Mouse (Mus musculus) hindbrain, postnatal 0 days (tissue): Measurements from ENCODE around the gene Exosc9. TPM values are rescaled to one million over a fixed set of nuclear protein-coding genes. Genes with fewer than 3 reads are reported as not detected.
A peak's percentile ranks its signal among the peaks of the same experiment; 100 is the strongest.

Source experiments
- ATAC-seq: fragments of 200-750 bp; cut with Nextera tagmentation; 2 replicates; pipeline ENCODE4 v1.8.0; 2017; ENCODE audit warnings: mild to moderate bottlenecking, moderate TSS enrichment, moderate library complexity
- DNase-seq: peaks from one replicate; pipeline ENCODE4 v3.0.0-alpha.2; 2015; ENCODE audit warnings: low spot score
- H3K27ac ChIP-seq: fragments of 300-500 bp; sonication (generic); 2 replicates; pipeline ENCODE4 v1.5.1; 2014; ENCODE audit warnings: mild to moderate bottlenecking
- H3K27me3 ChIP-seq: fragments of 300-500 bp; sonication (generic); 2 replicates; pipeline ENCODE4 v1.6.1; 2014; ENCODE audit warnings: low read length, mixed read lengths; ENCODE audit not compliant: insufficient read depth
- H3K36me3 ChIP-seq: fragments of 300-500 bp; sonication (generic); 2 replicates; pipeline ENCODE4 v1.6.1; 2014; ENCODE audit warnings: low read length, mixed read lengths; ENCODE audit not compliant: insufficient read depth
- H3K4me1 ChIP-seq: fragments of 300-500 bp; sonication (generic); 2 replicates; pipeline ENCODE4 v1.6.1; 2014; ENCODE audit warnings: antibody characterized with exemption, low read length, mixed read lengths; ENCODE audit not compliant: insufficient read depth
- H3K4me2 ChIP-seq: fragments of 300-500 bp; sonication (generic); 2 replicates; pipeline ENCODE4 v1.6.1; 2014; ENCODE audit warnings: low read depth, mild to moderate bottlenecking, low read length, moderate library complexity, mixed read lengths
- H3K4me3 ChIP-seq: fragments of 300-500 bp; sonication (generic); 2 replicates; pipeline ENCODE4 v1.5.1; 2014; ENCODE audit warnings: low read length
- H3K9ac ChIP-seq: fragments of 300-500 bp; sonication (generic); replicated peaks from 2 replicates; pipeline ENCODE4 v1.6.1; 2014; ENCODE audit warnings: mild to moderate bottlenecking, low read length, moderate library complexity, mixed read lengths
- H3K9me3 ChIP-seq: fragments of 300-500 bp; sonication (generic); 2 replicates; pipeline ENCODE4 v1.6.1; 2016; ENCODE audit warnings: low read length, mixed read lengths
- CTCF ChIP-seq: IDR thresholded peaks from 2 replicates; pipeline ENCODE4 v1.5.1; 2016; ENCODE audit warnings: antibody characterized with exemption, control low read depth, low read depth
- WGBS: fragments of 180-500 bp; shearing (Covaris S2); extraction: QIAGEN DNeasy Blood & Tissue Kit; methylation state at CpG from one replicate; pipeline ENCODE4 v1.1.7; 2014; 5-methylcytosine and 5-hydroxymethylcytosine counted together
- polyA plus RNA-seq: library from polyadenylated mRNA; unstranded; fragments of >200 nt; fragmentation: Nextera tagmentation; extraction: Ambion mirVana; gene quantifications from 2 replicates; pipeline ENCODE4 v1.2.1, GENCODE M21; 2015
- total RNA-seq: library from RNA; depleted of rRNA; stranded (reverse); fragments of >200 nt; gene quantifications from 2 replicates; pipeline ENCODE4 v1.2.3, GENCODE M21; 2014; rRNA removed

The Exosc9 gene
- total RNA-seq: 34.9 and 37.2 TPM in 2 replicates
- 68.2 and 70.5 TPM in 2 replicates for polyA plus RNA-seq

DNA sequence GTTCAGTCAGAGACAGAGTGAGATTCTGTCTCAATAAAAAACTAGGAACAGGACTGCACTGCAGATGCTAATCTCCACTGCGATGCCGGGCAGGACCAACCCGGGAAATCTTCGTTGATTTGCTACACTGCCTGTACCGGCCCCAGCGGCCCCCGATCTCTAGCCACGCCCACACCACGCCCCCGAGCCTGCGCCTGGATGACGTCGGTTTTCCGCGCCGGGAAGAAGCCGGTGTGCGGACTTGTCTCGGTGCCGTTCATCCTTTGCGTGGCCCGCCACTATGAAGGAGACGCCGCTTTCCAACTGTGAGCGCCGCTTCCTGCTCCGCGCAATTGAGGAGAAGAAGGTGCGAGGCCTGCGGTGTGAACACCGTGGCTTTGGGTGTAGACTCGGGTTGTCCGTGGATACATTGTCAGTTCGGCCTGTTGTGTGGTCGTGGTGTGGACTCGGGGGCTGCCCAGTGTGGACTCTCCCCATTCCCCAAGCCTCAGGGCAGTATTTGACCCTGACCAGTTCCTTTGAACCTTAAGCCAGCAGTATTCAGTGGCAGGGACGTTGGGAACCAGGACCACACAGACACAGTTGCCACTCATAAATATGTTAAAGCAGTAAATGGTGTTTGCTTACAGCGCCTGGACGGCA is at the start of gene Exosc9:
Gene Exosc9, plus strand, starts transcription at position 201 of the 642 bp plus-strand sequence.
- ATAC-seq: peak; percentile 95
- Histone ChIP-seq H3K27ac (peak within 1 kb of the TSS; percentile 75), H3K4me3 (peak within 1 kb of the TSS; percentile 55), H3K9ac (peak within 1 kb of the TSS; percentile 51), H3K9me3 (no peaks in the 10 kb centered on the region), H3K4me1 (peaks cover 5% of the 10 kb centered on the region; the same call in 1 of the 2 replicates), H3K4me2 (peak within 1 kb of the TSS; percentile 66), H3K27me3 (no peaks in the 10 kb centered on the region), H3K36me3 (peaks cover 21% of the 10 kb centered on the region)
- peak; percentile 95 for DNase-seq
- TF ChIP-seq CTCF: no peak
- WGBS: under 1% methylated on average over 39 of the region's 39 CpGs

DNA sequence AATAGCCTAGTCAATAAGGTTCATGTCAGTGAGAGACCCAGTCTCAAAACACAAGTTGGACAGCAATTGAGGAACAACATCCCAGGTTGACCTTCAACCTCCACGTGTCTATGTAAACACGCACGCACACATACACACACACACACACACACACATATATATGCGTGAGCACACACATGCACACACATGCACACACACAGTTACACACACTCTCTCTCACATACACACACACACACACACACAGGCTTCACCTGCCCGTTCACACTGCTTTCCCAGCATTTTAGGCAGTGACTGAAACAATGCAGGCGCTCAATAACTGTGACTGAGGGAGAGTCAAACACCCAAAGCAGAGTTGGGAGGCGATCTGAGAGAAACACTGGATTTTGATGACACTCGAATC is 47.1 kb upstream of the Exosc9 start:
- H3K27me3 ChIP-seq: no peaks in the 10 kb centered on the region
- H3K9ac ChIP-seq: no peak overlapping the region
- H3K4me2 ChIP-seq: no peak overlapping the region
- 77% methylated on average over 8 of the region's 8 CpGs for WGBS
- DNase-seq (no peak), ATAC-seq (no peak)
- H3K36me3 ChIP-seq: no peaks in the 10 kb centered on the region
- H3K4me1 ChIP-seq: no peaks in the 10 kb centered on the region; the same call in 1 of the 2 replicates
- TF ChIP-seq CTCF: no peak
- no peak overlapping the region for H3K27ac ChIP-seq
- H3K4me3 ChIP-seq: no peak overlapping the region
- no peaks in the 10 kb centered on the region for H3K9me3 ChIP-seq

DNA sequence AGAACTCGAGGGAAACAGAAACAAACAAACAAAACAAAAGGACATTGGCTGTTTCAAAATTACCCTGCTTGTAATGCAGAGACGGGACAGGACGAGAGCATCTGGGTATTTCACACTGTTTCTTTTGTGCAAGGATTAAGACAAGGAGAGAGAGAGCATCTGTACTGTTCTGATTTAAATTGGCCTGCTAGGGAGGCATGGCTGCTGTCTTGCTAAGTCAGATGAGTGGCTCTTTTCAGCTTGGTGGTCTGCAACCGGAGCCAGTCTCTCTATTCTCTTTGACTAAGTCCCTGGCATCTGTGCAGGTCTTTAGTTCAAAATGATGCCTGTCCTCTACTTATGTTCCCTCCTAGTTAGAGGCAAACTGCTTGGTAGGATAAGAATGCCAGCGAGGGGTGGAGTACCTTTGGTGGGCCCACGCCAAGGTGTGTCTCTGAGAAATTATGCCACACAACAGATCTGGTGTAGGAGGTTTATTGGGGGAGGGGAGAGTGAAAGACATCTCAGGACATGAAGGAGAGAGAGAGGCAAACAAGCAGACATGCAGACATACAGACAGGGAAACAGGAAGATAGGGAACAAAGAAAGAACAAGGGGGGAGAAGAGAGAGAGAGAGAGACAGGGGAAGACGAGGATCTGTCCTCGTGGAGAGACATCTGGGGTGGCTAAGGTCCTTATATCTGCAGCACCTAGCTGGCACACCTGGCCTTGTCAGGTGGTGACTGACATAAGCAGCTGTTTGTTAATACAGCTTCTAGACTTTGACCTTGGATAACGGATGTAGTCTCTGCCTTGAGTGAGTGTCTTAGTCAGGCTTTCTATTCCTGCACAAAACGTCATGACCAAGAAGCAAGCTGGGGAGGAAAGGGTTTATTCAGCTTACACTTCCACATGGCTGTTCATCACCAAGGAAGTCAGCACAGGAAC is 46.3 kb upstream of the Exosc9 start:
- ATAC-seq (peak; percentile 43; the same call in 1 of the 2 replicates), DNase-seq (no peak)
- no peaks in the 10 kb centered on the region for H3K36me3 ChIP-seq
- no peaks in the 10 kb centered on the region for H3K9me3 ChIP-seq
- no peak overlapping the region for H3K27ac ChIP-seq
- WGBS: 49% methylated on average over 10 of the region's 10 CpGs
- H3K4me1 ChIP-seq: no peaks in the 10 kb centered on the region; the same call in 1 of the 2 replicates
- H3K9ac ChIP-seq: no peak overlapping the region
- no peak for TF ChIP-seq CTCF
- no peak overlapping the region for H3K4me2 ChIP-seq
- no peaks in the 10 kb centered on the region for H3K27me3 ChIP-seq
- H3K4me3 ChIP-seq: no peak overlapping the region

DNA sequence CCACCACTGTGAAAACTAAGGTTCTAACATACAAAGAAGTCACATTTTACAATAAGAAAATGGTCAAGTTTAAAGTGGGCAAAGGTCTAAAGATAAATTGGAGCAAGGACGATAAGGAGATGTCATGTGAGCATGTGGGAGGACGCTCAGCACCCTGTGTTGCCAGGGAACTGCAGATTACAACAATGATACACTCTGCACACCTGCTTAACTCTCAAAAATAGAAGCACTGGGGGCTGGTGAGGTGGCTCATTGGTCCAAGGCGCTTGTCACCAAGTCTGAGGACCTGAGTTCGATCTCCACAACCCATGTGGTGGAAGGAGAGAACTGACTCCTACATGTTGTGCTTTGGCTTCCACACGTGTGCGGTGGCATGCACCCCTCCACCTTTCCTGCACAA is 40.9 kb upstream of the Exosc9 start:
- Histone ChIP-seq H3K27me3 (no peaks in the 10 kb centered on the region), H3K36me3 (no peaks in the 10 kb centered on the region), H3K9ac (no peak overlapping the region), H3K9me3 (no peaks in the 10 kb centered on the region), H3K4me1 (no peaks in the 10 kb centered on the region; the same call in 1 of the 2 replicates), H3K4me3 (no peak overlapping the region), H3K4me2 (no peak overlapping the region), H3K27ac (no peak overlapping the region)
- no peak for ATAC-seq
- no peak for TF ChIP-seq CTCF
- no peak for DNase-seq
- 87% methylated on average over 6 of the region's 6 CpGs for WGBS

DNA sequence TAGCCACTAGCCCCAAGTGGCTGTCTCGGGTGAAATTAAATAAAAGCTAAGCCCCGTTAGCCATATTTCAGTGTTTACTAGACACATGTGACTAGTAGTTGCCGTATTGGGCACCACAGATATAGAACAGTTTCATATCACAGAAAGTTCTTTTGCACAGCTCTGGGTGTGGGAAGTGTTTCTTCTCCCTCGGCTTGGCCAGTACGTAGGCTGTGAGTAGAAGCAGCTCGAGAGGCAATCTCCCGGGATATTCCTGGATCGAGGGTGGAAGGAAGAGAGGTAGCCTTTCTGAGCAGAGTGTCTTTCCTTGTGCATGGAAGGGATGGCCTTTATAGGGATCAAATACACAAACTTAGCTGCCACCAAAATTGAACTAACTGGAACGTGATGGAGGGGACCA is 36.2 kb upstream of the Exosc9 start:
- Histone ChIP-seq H3K4me2 (no peak overlapping the region), H3K9ac (no peak overlapping the region), H3K4me3 (no peak overlapping the region), H3K4me1 (peaks cover 4% of the 10 kb centered on the region; the same call in 1 of the 2 replicates), H3K36me3 (no peaks in the 10 kb centered on the region), H3K9me3 (no peaks in the 10 kb centered on the region), H3K27ac (no peak overlapping the region), H3K27me3 (0 out of 2 replicates have a peak, but pooled peaks cover 6% of the 10 kb centered on the region)
- 89% methylated on average over 9 of the region's 9 CpGs for WGBS
- no peak for TF ChIP-seq CTCF
- ATAC-seq (no peak), DNase-seq (no peak)

DNA sequence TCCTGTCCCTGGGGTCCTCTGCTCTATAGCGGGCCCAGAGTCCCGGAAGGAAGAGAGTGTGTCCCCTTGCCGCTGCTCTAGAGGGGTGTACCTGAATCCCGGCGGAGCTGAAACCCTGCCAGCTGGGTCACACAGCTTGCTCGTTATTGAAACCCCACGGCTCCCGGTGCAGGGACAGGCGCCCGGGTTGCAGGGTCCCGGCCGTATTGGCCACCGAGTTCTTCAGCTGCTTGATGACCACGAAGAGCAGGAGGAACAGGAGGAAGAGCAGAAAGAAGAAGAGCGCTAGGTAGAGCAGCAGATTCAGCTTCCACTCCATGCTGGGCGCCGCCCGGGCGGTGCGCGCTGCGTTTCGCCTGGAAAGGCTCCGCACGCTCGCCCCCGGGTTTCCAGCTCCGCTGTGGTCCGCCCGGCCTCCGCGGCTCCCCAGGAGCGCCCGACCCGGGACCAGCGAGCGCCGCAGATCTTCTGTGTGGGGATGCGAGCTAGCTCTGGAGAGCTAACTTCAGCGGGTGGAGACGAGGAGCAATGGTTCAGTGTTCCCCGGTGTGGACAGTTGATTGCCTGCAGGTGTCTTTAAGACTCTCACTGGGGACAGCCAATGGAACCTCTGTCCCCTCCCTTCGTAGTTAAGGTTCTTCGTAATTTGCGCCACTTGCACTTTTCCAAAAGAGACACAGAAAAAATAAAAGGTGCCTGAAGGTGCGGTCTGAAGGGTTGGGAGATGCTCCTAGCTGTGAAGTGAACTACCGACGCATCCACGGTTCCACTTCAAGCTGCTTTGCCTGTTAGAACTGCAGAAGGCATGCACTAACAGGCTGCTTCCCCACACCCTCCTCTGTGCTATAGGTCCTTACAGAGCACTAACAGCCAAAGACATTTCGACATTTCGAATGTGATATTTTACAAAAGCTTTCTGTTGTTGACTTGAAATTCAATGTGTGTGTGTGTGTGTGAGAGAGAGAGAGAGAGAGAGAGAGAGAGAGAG is 31.0 kb upstream of the Exosc9 start, which contains the start of gene Gm11549:
Gene Gm11549, minus strand, starts transcription at position 741 of the 988 bp plus-strand sequence.
- Histone ChIP-seq H3K9ac (peak within 1 kb of the TSS; percentile 48), H3K4me2 (peak within 1 kb of the TSS; percentile 99), H3K9me3 (no peaks in the 10 kb centered on the region), H3K27me3 (peaks cover 14% of the 10 kb centered on the region; the same call in 1 of the 2 replicates), H3K36me3 (no peaks in the 10 kb centered on the region), H3K4me3 (peak within 1 kb of the TSS; percentile 57), H3K4me1 (peaks cover 4% of the 10 kb centered on the region; the same call in 1 of the 2 replicates), H3K27ac (no peak within 1 kb of the TSS)
- no peak for TF ChIP-seq CTCF
- peak; percentile 30 for DNase-seq
- peak; percentile 58 for ATAC-seq
- 1% methylated on average over 51 of the region's 51 CpGs for WGBS
